Mouse (Mus musculus): Measurements from ENCODE around the gene Ehbp1. TPM values are rescaled to one million over a fixed set of nuclear protein-coding genes. Genes with fewer than 3 reads are reported as not detected.

Gene Ehbp1
- polyA plus RNA-seq, 1 experiment from 2014 or later, result 11.8 TPM

- Histone ChIP-seq H3K27ac (no peak overlapping the region), H3K27me3 (no peaks in the 10 kb centered on the region), H3K4me2 (no peak overlapping the region), H3K9me3 (no peaks in the 10 kb centered on the region), H3K9ac (replicated peaks) (no peak overlapping the region), H3K4me3 (replicated peaks) (no peak overlapping the region), H3K4me1 (replicated peaks) (peaks cover 2% of the 10 kb centered on the region; the same call in 1 of the 2 replicates), H3K36me3 (peaks cover 5% of the 10 kb centered on the region; the same call in 1 of the 2 replicates)
- no peak for ATAC-seq (ENCODE audit: insufficient number of reproducible peaks, insufficient read depth, low FRiP score, low TSS enrichment, low read depth)
- 89% methylated on average over 5 of the region's 5 CpGs for WGBS
Measured at GRCm38 (mm10) chr11:22235558-22235957, 106.5 kb downstream of the Ehbp1 start.

- 60% methylated on average over 1 of the region's 1 CpGs for WGBS
- H3K27me3 ChIP-seq, result no peaks in the 10 kb centered on the region
- H3K4me3 ChIP-seq (replicated peaks), result no peak overlapping the region
- H3K9me3 ChIP-seq, result no peaks in the 10 kb centered on the region
- H3K4me2 ChIP-seq, result no peak overlapping the region
- H3K9ac ChIP-seq (replicated peaks), result no peak overlapping the region
- H3K36me3 ChIP-seq, result peaks cover 5% of the 10 kb centered on the region; the same call in 1 of the 2 replicates
- peak; percentile 66; the same call in 1 of the 2 replicates for ATAC-seq (ENCODE audit: insufficient number of reproducible peaks, insufficient read depth, low FRiP score, low TSS enrichment, low read depth)
- no peak overlapping the region for H3K27ac ChIP-seq
- peaks cover 2% of the 10 kb centered on the region; the same call in 1 of the 2 replicates for H3K4me1 ChIP-seq (replicated peaks)
Measured at GRCm38 (mm10) chr11:22234739-22235138, 107.4 kb downstream of the Ehbp1 start.

- no peak for ATAC-seq (ENCODE audit: insufficient number of reproducible peaks, insufficient read depth, low FRiP score, low TSS enrichment, low read depth)
- 71% methylated on average over 6 of the region's 6 CpGs for WGBS
- no peak overlapping the region for H3K27ac ChIP-seq
Measured at GRCm38 (mm10) chr11:22230906-22231305, 111.2 kb downstream of the Ehbp1 start.

GRCm38 (mm10) chr11:22225619-22226018 lies 116.5 kb downstream of the Ehbp1 start:
- WGBS, result 43% methylated on average over 2 of the region's 2 CpGs

More at GRCm38 (mm10) chr11:22230906-22231305, 111.2 kb downstream of the Ehbp1 start:
- no peaks in the 10 kb centered on the region for H3K9me3 ChIP-seq
- no peak overlapping the region for H3K4me2 ChIP-seq
- H3K9ac ChIP-seq (replicated peaks), result no peak overlapping the region
- H3K36me3 ChIP-seq, result no peaks in the 10 kb centered on the region
- H3K27me3 ChIP-seq, result no peaks in the 10 kb centered on the region
- H3K4me3 ChIP-seq (replicated peaks), result no peak overlapping the region
- peaks cover 2% of the 10 kb centered on the region; the same call in 1 of the 2 replicates for H3K4me1 ChIP-seq (replicated peaks)

GRCm38 (mm10) chr11:22218222-22218621 lies 123.9 kb downstream of the Ehbp1 start:
- ATAC-seq (ENCODE audit: insufficient number of reproducible peaks, insufficient read depth, low FRiP score, low TSS enrichment, low read depth), result no peak
- H3K4me1 ChIP-seq (replicated peaks), result 0 out of 2 replicates have a peak, but pooled peaks cover 3% of the 10 kb centered on the region
- no peak overlapping the region for H3K27ac ChIP-seq
- no peak overlapping the region for H3K4me3 ChIP-seq (replicated peaks)
- 82% methylated on average over 2 of the region's 2 CpGs for WGBS
- H3K4me2 ChIP-seq, result no peak overlapping the region
- H3K9me3 ChIP-seq, result no peaks in the 10 kb centered on the region
- no peaks in the 10 kb centered on the region for H3K36me3 ChIP-seq
- H3K9ac ChIP-seq (replicated peaks), result no peak overlapping the region
- no peaks in the 10 kb centered on the region for H3K27me3 ChIP-seq

More at GRCm38 (mm10) chr11:22225619-22226018, 116.5 kb downstream of the Ehbp1 start:
- Histone ChIP-seq H3K27me3 (no peaks in the 10 kb centered on the region), H3K36me3 (no peaks in the 10 kb centered on the region), H3K4me3 (replicated peaks) (no peak overlapping the region), H3K27ac (no peak overlapping the region), H3K9me3 (no peaks in the 10 kb centered on the region), H3K4me1 (replicated peaks) (no peaks in the 10 kb centered on the region), H3K9ac (replicated peaks) (no peak overlapping the region), H3K4me2 (no peak overlapping the region)
- ATAC-seq (ENCODE audit: insufficient number of reproducible peaks, insufficient read depth, low FRiP score, low TSS enrichment, low read depth), result no peak

GRCm38 (mm10) chr11:22216941-22217340 lies 125.2 kb downstream of the Ehbp1 start:
- Histone ChIP-seq H3K9me3 (no peaks in the 10 kb centered on the region), H3K27me3 (no peaks in the 10 kb centered on the region), H3K4me1 (replicated peaks) (0 out of 2 replicates have a peak, but pooled peaks cover 3% of the 10 kb centered on the region), H3K4me3 (replicated peaks) (no peak overlapping the region), H3K27ac (no peak overlapping the region), H3K36me3 (no peaks in the 10 kb centered on the region), H3K9ac (replicated peaks) (no peak overlapping the region), H3K4me2 (no peak overlapping the region)
- 79% methylated on average over 7 of the region's 7 CpGs for WGBS
- no peak for ATAC-seq (ENCODE audit: insufficient number of reproducible peaks, insufficient read depth, low FRiP score, low TSS enrichment, low read depth)

GRCm38 (mm10) chr11:22206611-22207010 lies 135.5 kb downstream of the Ehbp1 start:
- no peaks in the 10 kb centered on the region for H3K9me3 ChIP-seq
- H3K27me3 ChIP-seq, result no peaks in the 10 kb centered on the region
- H3K4me3 ChIP-seq (replicated peaks), result no peak overlapping the region
- 50% methylated on average over 1 of the region's 1 CpGs for WGBS
- H3K4me2 ChIP-seq, result no peak overlapping the region
- H3K36me3 ChIP-seq, result no peaks in the 10 kb centered on the region
- no peak for ATAC-seq (ENCODE audit: insufficient number of reproducible peaks, insufficient read depth, low FRiP score, low TSS enrichment, low read depth)
- no peaks in the 10 kb centered on the region for H3K4me1 ChIP-seq (replicated peaks)
- no peak overlapping the region for H3K9ac ChIP-seq (replicated peaks)
- no peak overlapping the region for H3K27ac ChIP-seq

GRCm38 (mm10) chr11:22206191-22206590 lies 135.9 kb downstream of the Ehbp1 start:
- H3K4me2 ChIP-seq, result no peak overlapping the region
- no peaks in the 10 kb centered on the region for H3K36me3 ChIP-seq
- H3K27me3 ChIP-seq, result no peaks in the 10 kb centered on the region
- no peak overlapping the region for H3K4me3 ChIP-seq (replicated peaks)
- no peaks in the 10 kb centered on the region for H3K4me1 ChIP-seq (replicated peaks)
- no peak for ATAC-seq (ENCODE audit: insufficient number of reproducible peaks, insufficient read depth, low FRiP score, low TSS enrichment, low read depth)
- H3K9ac ChIP-seq (replicated peaks), result no peak overlapping the region
- WGBS, result 64% methylated on average over 2 of the region's 2 CpGs
- no peaks in the 10 kb centered on the region for H3K9me3 ChIP-seq
- H3K27ac ChIP-seq, result no peak overlapping the region

- Histone ChIP-seq H3K4me1 (replicated peaks) (peaks cover 9% of the 10 kb centered on the region), H3K4me3 (replicated peaks) (no peak overlapping the region), H3K9me3 (no peaks in the 10 kb centered on the region), H3K27me3 (no peaks in the 10 kb centered on the region), H3K4me2 (no peak overlapping the region), H3K9ac (replicated peaks) (no peak overlapping the region), H3K36me3 (no peaks in the 10 kb centered on the region), H3K27ac (no peak overlapping the region)
- WGBS, result 90% methylated on average over 5 of the region's 5 CpGs
- ATAC-seq (ENCODE audit: insufficient number of reproducible peaks, insufficient read depth, low FRiP score, low TSS enrichment, low read depth), result no peak
Measured at GRCm38 (mm10) chr11:22203413-22203812, 138.7 kb downstream of the Ehbp1 start.

- H3K9me3 ChIP-seq, result no peaks in the 10 kb centered on the region
- H3K4me3 ChIP-seq (replicated peaks), result no peak overlapping the region
- no peak overlapping the region for H3K4me2 ChIP-seq
- ATAC-seq (ENCODE audit: insufficient number of reproducible peaks, insufficient read depth, low FRiP score, low TSS enrichment, low read depth), result no peak
- no peaks in the 10 kb centered on the region for H3K27me3 ChIP-seq
- H3K4me1 ChIP-seq (replicated peaks), result peaks cover 19% of the 10 kb centered on the region
- no peak overlapping the region for H3K27ac ChIP-seq
- WGBS, result 86% methylated on average over 8 of the region's 8 CpGs
- no peak overlapping the region for H3K9ac ChIP-seq (replicated peaks)
- H3K36me3 ChIP-seq, result no peaks in the 10 kb centered on the region
Measured at GRCm38 (mm10) chr11:22201125-22201524, 141.0 kb downstream of the Ehbp1 start.

- Histone ChIP-seq H3K36me3 (no peaks in the 10 kb centered on the region), H3K4me1 (replicated peaks) (peaks cover 25% of the 10 kb centered on the region), H3K27me3 (no peaks in the 10 kb centered on the region), H3K9ac (replicated peaks) (no peak overlapping the region), H3K4me2 (no peak overlapping the region), H3K9me3 (no peaks in the 10 kb centered on the region), H3K27ac (no peak overlapping the region), H3K4me3 (replicated peaks) (no peak overlapping the region)
- WGBS, result 40% methylated on average over 3 of the region's 3 CpGs
- no peak for ATAC-seq (ENCODE audit: insufficient number of reproducible peaks, insufficient read depth, low FRiP score, low TSS enrichment, low read depth)
Measured at GRCm38 (mm10) chr11:22199881-22200280, 142.2 kb downstream of the Ehbp1 start.

- no peak overlapping the region for H3K27ac ChIP-seq
- 82% methylated on average over 6 of the region's 6 CpGs for WGBS
- H3K36me3 ChIP-seq, result no peaks in the 10 kb centered on the region
Measured at GRCm38 (mm10) chr11:22198406-22198805, 143.7 kb downstream of the Ehbp1 start.

More at GRCm38 (mm10) chr11:22198406-22198805, 143.7 kb downstream of the Ehbp1 start:
- Histone ChIP-seq H3K9me3 (no peaks in the 10 kb centered on the region), H3K9ac (replicated peaks) (no peak overlapping the region), H3K4me2 (no peak overlapping the region), H3K27me3 (no peaks in the 10 kb centered on the region), H3K4me3 (replicated peaks) (no peak overlapping the region), H3K4me1 (replicated peaks) (peaks cover 25% of the 10 kb centered on the region)
- no peak for ATAC-seq (ENCODE audit: insufficient number of reproducible peaks, insufficient read depth, low FRiP score, low TSS enrichment, low read depth)

All from limb, embryonic 12.5 days (tissue).